Mouse (Mus musculus) adrenal gland (tissue): ENCODE results near the gene Mei1.
"Not testable (repeated sequence)": the region's sequence is repeated elsewhere in the genome, so short reads cannot be mapped to it uniquely, and the experiment has no call there.

ENCODE experiments used
- intact Hi-C: fragments of 180-260 bp; cut with DNase I; formaldehyde crosslinking; loops from one replicate; pipeline ENCODE4 v1.15.1; 2025

Mei1 gene

GRCm38 (mm10) chr15:82085606-82086005 lies 15.8 kb downstream of the Mei1 start:
- intact Hi-C loops: no loop called here

DNA sequence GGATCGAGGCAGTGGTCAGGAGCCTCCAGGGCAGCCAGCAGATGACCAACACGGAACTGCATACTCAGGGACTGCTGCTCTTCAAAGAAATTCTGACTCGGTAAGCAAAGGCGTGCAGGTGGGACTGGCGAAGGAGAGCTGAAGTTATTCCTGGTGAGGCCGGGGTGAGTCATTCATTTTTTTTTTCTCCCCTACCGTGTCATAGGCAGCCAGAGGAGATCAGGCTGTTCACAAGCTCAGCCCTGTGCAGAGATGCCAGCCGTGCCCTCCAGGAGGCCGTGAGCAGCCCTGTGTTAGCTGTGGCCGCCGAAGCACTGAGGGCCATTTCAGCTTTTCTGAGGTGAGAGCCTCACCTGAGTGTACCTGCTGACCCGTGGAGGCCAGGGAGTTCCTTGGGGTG lies 16.3 kb downstream of the Mei1 start:
- intact Hi-C loops: no loop called here

GRCm38 (mm10) chr15:82087266-82087665 lies 17.5 kb downstream of the Mei1 start:
- intact Hi-C loops: no loop called here

- intact Hi-C loops: no loop called here
These were observed 21.3 kb downstream of the Mei1 start for GRCm38 (mm10) chr15:82091061-82091460.

GRCm38 (mm10) chr15:82106953-82107555 lies 37.3 kb downstream of the Mei1 start:
- intact Hi-C loops: loop anchor here (5.0 kb wide), 1 partner anchor 40 kb away; the partner anchor contains the start of gene Mei1

DNA sequence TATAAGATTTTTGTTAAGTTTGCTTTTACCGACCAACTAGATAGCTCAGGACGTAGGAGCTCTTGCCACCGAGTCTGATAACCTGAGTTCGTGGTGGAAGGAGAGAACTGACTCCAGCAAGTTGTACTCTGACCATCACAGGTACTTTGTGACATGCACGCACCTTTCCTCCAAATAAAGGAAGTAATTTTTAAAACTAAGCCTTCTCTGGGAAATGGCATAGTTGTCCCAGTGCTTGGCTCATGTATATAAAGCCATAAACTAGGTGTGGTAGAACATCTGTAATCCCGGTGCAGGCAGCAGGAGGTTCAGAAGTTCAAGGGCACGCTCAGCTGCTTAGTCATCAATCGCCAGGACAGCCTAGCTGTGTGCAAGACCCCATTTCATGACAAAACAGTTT lies 50.7 kb downstream of the Mei1 start:
- intact Hi-C loops: no loop called here

GRCm38 (mm10) chr15:82126690-82127089 lies 56.9 kb downstream of the Mei1 start:
- intact Hi-C loops: not testable (repeated sequence)

DNA sequence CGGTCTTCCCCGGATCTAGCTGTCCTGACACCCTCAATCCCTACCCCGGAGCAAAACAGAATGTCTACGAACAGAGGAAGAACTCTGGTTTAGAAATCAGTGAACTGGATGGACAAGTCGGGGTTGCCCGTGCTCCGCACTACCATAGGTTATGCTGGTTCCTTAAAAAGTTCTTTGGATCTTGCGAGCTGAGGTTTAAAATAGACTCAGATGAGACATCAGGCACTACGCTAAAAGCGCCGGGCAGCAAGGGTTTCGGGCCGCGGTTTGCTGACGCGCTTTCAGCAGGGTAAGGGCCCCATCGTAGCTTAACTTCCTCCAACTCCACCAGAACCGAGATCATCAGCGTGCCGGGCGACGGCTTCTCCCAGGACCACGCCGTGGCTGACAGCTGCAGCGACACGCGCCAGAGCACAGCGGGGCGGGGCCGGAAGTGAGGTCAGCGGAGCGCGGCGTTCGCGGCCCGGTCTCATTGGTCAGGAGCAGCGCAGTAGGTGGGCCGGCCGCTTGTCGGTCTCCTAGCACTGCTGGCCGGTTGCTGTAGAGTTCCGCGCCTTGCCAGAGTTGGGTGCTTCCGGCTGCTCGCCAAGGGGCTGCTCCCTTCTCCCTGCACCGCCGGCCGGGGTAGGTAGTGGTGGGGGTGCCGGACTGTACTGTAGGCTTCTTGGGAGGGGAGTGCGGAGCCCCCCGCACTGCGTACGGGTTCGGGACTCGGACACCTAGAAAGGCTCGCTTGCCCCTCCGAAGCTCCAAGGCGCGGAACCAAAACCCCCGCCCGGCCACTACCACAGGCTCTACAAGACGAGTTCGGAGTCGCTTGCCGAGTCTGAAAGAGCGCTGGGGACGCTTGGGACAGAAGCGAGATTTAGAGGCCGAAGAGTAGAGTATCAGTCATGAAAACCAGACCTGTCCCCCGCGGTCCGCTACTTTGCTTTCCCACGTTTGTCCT lies 57.9 kb downstream of the Mei1 start, which contains the start of gene Ccdc134:
Gene Ccdc134 (plus strand): TSS at position 497 of the 949 bp plus-strand sequence.
- intact Hi-C loops: no loop called here

DNA sequence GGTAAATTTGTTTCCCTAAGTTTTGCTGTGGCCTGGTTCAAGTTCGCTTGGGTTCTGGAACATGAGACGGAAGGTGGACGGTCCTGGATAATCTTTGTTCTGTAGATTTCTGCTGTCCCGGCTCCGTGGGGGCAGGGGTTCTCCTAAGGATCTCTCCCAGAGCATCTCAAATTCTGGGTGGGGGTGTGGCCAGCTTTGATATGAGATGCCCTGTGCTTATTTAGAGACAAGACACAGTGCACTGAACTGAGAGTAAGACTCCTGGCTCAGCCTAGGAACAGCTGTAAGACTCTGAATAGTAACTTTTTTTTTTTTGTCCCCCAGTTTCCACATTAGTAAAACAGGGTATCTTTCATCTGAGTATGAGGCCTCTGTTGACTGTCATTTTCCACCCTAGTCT lies 58.6 kb downstream of the Mei1 start:
- intact Hi-C loops: no loop called here

GRCm38 (mm10) chr15:82130599-82130998 lies 60.8 kb downstream of the Mei1 start:
- intact Hi-C loops: no loop called here

DNA sequence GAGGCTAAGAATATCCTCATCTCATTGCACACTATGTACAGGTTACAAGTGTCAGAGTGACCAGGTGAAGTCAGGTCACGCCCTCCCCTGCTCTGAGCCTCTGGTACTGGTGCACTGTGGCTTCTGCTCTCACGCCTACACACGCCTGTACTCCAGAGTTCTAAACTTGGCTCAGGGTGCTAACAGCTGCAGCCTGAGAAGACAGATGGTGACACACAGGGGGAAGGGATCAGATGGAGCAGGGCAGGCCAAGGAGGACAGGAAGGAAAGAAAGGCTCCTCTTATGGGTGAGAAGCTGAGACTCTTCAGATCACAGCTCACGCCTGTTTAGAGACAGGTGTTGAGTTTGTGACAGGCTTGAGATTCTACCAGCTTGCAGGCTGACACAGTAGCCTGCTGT lies 65.6 kb downstream of the Mei1 start:
- intact Hi-C loops: no loop called here

GRCm38 (mm10) chr15:82138565-82138964 lies 68.8 kb downstream of the Mei1 start:
- intact Hi-C loops: loop anchor here (1.0 kb wide), 2 partner anchors 27 to 98 kb away; no protein-coding TSS in a partner anchor

- intact Hi-C loops: no loop called here
These were observed 69.4 kb downstream of the Mei1 start for GRCm38 (mm10) chr15:82139196-82139595.

DNA sequence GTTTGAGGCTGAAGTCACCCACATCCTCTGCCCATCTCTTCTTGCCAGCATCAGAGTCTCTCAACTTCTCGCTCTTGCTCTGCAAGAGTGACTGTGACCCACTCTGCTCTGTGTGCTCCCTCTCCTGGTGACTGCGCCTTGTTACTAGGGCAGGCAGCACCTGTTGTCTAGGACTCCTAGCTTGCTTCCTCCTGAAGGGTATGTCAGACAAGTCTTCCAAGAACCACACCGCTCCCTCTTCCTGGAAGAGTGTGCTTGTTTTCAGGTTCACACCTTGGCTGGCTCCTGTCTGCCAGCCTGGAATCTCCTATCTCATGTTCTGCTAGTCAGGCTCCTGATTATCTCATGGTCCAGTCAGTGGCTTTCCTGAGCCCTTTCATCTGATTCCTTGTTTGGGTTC lies 70.6 kb downstream of the Mei1 start:
- intact Hi-C loops: no loop called here

DNA sequence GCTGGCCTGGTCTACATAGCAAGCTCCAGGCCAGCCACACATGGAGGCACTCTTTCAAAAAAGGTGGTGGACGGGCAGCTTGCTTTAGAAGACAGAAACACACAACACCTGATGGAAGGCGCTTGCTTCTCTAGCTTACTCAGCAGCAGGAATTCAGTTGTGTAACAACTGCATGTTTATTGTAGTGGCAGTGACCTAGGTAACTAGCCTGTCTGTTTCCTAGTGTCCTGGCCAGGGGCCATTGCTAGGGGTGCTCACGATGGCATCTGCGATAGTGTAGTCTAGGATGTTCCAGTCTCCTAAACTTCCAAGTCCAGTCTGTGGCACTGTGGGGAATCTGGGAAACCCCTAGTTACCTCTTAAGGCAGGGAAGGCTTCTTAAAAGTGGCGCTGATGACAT lies 74.4 kb downstream of the Mei1 start:
- intact Hi-C loops: no loop called here

GRCm38 (mm10) chr15:82145408-82145807 lies 75.6 kb downstream of the Mei1 start:
- intact Hi-C loops: no loop called here

DNA sequence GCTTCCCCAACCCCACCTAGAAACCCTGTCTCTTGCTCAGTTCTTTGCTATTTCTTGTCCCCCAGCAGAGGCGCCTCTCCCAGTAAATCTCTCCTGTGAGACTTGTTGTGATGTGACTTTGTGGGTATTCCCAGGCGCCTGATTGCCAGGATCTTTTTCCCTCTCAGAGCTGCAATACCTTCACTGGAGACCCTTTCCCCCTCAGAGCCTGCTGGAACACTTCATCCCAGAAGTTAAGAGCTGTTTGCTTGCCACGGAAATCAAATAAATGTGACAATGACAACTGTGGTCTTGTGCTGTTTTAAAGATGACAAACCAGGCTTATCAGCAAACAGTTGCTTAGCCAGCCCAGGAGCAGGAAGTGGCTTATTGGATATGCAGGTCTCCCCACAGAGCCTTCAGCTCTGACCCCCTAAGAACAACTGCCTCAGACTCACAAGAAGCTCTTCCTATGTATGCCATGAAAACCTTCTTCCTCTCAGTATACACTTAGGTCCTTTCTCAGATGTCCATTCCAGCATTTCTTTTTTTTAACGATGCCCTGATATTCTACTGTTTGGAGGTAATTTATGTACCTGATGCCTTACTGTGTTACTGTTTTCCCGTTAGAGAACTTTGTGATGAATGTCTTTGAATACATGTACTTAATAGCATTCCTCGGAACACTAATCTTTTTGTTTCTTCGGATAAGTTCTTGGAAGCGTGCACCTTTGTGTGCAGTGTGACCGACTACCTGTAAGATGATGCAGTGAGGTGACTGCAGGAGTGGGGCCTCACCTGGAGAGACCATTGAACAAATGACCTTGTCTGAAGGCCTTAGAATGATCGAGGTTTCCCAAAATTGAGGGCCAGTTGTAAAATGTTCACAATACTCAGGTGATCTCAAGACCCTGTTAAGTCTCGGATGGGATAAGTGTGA lies 76.3 kb downstream of the Mei1 start:
- intact Hi-C loops: no loop called here

DNA sequence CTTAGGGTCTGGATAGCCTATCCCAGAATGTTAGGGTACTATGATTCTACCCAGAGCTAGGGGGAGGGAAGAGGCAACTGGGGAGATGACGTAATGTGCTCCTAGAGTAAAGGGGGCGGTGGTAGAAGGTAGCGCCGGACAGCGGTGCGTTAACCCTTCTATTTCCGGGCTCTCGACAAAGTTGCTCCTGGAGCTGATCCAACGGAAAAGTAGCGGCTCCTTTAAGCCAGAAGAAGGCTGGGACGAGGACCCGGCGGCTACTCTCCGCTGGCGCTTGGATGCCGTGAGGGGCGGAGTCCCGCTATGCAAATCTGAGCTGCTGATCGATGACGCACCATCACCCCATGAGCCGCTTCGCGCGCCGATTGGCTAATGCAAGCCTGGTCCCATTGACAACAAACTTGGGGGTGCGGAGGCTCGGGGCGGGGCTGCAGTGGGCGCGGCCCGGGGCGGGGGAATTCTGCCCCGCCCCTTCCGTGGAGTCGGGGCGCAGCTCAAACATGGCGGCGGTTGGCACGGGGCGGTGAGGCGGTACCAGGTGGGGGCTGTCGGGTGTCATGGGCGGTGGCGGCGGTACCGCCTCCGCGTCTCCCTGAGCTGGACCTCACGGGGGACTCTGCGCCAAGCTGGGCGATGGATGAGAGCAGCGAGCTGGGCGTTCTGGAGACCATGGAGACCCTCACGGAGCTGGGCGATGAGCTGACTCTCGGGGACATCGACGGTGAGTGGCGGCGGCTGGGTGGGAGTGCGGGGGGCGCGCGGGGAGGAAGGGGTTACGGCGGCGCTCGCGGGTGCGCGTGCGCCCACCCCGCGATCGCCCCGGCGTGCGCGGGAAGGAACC lies 77.2 kb downstream of the Mei1 start, which contains the start of gene Srebf2:
Gene Srebf2 (plus strand): TSS at position 412 of the 841 bp plus-strand sequence.
- intact Hi-C loops: no loop called here

DNA sequence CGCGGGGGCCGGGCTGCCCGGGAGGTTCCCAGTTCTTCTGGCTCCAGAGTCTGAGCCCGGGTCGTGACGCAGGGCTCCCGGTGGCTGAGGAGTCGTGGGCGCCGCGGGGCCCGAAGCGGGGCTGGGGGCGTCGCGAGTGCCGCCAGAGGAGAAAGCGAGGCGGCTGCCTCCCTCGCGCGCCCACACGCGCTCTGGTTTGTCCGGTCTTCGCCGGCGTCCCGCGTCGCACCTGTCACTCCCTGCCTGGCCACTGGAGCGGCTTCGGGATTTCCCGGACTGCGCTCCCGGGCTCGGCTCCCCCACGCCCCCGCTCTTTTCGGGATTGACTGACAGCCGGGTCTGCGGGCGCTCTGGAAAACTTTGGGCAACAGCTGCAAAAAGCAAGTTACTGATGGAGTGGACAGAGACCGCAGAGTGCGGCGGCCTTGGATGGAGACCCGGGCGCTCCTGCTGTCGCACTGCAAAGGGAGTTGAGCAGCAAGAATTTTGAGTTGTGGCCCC lies 77.9 kb downstream of the Mei1 start:
- intact Hi-C loops: no loop called here

- intact Hi-C loops: no loop called here
These were observed 78.7 kb downstream of the Mei1 start for GRCm38 (mm10) chr15:82148510-82148911.
